Mouse (Mus musculus) embryo, embryonic 10.5 days (tissue): Measurements from ENCODE around the gene Sema3b.

ENCODE experiments used
- DNase-seq: peaks from one replicate; pipeline ENCODE4 v3.0.0-alpha.2; 2015; ENCODE audit warnings: low spot score

The Sema3b gene

GRCm38 (mm10) chr9:107633091-107633660 lies 24.1 kb upstream of the Sema3b start:
- peak; percentile 81 for DNase-seq

DNA sequence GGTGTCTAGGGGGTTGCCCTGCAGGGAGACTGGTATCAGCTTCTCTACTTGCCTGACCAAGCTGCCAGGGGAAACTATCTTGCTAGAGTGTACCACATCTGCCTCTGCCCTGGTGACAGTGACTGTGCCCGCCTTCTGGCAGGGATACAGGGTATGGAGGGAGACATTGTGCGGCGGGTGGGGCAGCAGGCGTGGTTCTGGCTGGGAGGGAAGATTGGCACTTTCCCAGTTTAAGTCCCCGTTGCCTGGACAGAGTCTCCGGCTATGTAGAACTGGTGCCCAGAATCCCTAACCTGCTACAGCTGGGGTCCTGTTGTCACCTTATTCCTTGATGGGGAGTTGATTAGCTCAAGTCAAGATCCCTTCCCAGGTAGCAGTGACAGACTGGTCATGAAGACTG lies 23.4 kb upstream of the Sema3b start:
- no peak for DNase-seq

- no peak for DNase-seq
These were observed 22.8 kb upstream of the Sema3b start for GRCm38 (mm10) chr9:107631861-107632260.

DNA sequence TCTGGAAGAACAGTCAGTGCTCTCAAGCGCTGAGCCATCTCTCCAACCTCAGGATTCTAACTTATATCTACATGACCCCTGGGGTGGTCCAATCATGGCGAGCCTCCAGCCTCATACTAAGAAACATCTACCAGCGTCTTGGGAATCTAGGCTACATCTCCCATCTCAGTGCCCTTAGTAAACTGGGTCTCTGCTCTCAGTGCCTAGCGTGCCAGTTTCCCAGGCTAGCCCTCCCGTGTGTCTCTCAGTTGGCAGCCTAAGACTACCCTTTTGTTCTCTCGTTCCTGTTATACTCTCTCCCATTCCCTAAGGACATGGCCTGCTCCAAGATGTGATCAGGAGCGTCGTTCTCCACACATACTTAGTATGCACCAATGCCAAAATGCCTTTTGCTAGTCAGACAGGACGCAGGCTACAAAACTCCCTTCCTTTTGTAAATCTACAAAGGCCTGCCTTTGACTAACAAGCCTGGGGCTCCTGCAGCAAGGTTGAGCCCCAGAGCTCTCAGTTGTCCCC lies 22.3 kb upstream of the Sema3b start:
- DNase-seq, result no peak

- peak; percentile 88 for DNase-seq
These were observed 21.5 kb upstream of the Sema3b start for GRCm38 (mm10) chr9:107630576-107630975.

GRCm38 (mm10) chr9:107629901-107630425 lies 20.9 kb upstream of the Sema3b start:
- peak; percentile 71 for DNase-seq

DNA sequence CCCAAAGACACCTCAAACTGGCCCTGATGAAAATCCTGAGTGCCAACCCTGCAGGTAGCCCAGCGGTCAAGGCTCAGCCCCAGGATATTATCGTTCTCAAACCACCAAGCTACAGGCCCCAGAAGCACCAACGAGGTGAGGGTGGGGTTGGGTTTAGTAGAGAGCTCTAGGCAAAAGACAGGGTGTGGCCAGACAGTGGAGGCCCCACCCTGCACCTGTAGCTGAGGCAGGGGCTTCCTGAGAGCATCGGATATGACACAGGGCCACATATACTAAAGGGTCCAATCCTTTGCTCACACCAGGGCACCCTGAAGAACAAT lies 20.3 kb upstream of the Sema3b start:
- no peak for DNase-seq

- DNase-seq, result peak; percentile 55
These were observed 19.8 kb upstream of the Sema3b start for GRCm38 (mm10) chr9:107628721-107629410.

DNA sequence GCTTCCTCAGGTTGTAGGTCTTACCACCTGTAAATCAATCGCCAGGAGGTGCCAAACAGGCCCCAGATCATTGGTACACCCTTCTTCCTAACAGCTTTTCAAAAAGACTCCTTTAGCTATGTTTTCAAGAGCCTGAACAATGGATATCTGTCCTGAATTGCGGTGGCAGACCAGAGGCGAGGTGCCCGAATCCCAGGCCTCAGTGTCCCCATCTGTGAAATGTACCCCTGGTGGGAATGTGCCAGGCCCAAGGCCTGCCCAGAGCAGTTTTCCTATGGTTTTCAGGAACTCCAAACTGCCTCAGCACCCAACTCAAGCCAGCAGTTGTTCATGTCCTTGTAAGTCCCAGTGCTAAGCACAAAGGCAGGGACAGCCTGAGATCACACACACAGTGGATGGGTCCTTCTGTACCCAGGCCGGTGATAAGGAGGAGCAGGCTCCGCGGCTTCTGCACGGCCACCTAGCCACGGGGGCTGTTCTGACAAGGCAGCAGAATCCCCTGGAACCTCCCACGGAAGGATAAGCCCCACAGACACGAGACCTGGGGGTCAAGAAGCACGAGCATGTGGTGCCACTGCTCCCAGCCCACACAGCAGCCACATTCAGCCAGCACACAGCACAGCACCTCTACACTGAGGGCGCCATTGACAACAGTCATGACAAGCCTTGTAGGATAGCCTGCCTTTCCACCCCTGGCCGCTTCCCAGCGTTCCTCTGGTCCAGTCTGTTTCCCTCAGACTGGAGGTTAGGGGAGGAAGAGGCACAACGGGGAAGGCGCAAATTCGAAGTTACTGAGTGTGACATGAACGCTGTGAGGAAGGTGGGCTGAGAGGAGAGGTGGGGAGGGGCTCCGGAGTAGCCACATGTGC lies 18.6 kb upstream of the Sema3b start:
- DNase-seq, result no peak

GRCm38 (mm10) chr9:107626844-107627277 lies 17.8 kb upstream of the Sema3b start:
- peak; percentile 98 for DNase-seq

GRCm38 (mm10) chr9:107626158-107626843 lies 17.3 kb upstream of the Sema3b start:
- DNase-seq, result no peak

DNA sequence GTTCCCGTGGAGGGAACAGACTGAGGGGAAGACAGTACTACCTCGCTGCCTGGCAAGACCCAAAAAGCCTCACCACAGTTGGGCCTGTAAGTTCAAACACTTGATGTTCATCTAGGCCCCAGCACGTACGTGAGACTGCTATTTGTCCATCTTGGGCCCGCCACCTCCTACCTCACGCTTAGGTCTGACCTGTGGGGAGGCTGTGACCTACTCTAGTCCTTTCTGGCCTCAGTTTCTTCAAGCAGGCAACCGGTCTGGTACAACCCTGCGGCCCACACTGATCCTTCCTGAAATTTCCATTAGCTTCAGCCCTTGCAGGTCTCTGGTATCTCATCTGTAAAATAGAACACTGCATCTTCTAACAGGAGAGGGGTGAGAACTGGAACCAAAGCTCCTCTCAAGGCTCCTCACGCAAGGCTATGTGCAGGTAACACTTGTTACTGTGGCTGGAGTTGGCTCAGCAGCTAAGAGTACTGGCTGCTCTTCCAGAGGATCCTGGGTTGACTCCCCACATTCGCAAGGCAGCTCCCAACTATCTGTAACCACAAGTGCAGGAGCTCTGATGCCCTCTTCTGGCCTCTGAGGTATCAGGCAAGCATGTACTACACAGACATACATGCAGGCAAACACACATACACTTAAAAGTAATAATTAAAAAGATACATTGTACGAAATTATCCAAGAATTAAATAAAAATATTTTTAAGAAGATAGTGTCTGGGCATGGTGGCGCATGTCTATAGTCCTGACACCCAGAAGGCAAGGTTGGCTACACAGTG lies 16.5 kb upstream of the Sema3b start:
- DNase-seq, result no peak

DNA sequence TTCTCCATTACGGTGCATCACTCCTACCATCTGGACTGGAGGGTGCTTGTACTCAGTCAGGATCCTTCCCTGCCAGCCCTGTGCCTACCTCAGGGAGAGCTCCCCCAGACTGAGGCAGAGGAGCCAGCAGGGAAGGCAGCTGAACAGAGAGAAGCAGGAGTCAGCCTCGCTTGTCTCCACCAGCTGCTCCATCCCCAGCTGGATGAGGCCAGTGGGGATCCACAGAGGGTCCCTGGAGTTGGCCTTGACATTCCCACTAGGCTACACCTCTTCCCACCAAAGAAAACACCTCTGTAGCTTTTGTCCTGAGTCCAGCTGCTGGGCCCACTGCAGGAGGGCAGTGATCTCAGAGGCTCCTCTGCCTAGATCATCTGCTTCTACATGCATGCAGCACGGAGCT lies 15.9 kb upstream of the Sema3b start:
- DNase-seq, result no peak

DNA sequence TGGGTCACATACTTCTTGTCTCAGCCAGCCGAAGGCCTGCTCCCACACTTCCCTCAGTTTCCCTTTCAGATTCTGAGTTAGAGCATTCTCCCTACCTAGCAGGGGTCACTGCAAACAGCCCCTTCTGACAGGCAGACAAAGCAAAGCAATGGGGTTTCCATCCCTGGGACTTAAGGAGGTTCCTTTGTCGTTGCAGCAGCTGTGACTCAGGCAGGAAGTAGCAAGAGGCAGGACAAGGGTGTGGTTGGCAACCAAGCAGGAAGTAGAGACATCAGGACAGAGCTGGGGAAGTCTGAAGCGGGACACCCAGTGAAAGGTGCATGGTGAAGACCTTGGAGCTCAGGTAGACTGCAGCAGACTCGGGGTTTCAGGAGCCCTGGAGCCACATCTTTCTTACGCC lies 15.5 kb upstream of the Sema3b start:
- no peak for DNase-seq

- no peak for DNase-seq
These were observed 11.9 kb upstream of the Sema3b start for GRCm38 (mm10) chr9:107620954-107621353.

DNA sequence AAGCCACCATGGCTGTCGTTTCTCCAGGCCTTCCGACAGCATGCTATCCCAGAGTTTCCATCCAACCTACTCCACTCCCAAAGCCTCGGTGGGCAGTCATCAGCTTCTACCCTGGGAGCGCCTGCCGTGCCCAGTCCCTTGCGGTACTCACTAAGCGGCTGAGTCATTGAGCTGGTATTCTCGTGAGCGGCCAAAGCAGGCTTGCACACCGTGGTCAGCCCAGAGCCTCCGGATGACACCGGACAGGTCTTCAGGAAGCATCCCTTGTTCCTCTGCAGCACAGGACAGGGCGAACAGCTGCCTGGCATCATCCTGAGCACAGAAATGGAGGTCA lies 10.5 kb upstream of the Sema3b start:
- no peak for DNase-seq

DNA sequence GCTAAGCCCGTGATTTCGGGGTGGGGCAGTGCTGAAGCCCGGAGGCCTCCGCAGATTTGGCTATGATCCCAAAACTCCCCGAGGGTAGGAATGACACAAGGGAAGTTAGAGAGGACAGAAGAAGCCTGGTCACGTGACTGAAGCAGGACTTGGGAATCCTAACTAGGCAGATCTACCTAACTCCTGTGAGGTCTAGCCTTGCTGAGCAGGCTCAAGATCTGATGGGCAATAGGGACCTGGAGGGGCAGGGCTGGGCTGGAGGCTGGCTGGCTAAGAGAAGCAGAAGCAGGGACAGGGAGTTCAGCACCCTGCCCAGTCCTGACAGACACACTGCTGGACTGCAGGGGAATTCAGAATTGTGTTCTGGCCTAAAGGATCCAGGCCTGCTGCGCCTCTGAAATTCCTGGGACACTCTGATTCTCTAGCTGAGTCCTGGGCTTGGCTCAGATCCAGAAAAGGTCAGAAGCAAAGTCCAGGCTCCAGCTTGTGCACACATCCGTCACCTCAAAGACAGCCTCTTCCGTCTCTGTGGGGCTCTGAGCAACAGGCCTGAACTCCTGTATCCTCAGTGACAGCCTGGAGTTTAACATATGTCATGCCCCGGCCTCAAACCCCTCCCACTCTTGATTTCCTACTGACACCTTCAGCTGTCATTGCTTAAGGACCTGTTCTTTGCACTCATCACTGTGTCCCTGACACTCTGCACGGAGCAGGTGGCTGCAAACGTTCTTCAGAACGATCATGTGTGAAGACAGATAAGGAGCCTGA lies 9.9 kb upstream of the Sema3b start:
- no peak for DNase-seq

- no peak for DNase-seq
These were observed 9.1 kb upstream of the Sema3b start for GRCm38 (mm10) chr9:107618098-107618497.

- no peak for DNase-seq
These were observed 8.4 kb upstream of the Sema3b start for GRCm38 (mm10) chr9:107617461-107617860.

DNA sequence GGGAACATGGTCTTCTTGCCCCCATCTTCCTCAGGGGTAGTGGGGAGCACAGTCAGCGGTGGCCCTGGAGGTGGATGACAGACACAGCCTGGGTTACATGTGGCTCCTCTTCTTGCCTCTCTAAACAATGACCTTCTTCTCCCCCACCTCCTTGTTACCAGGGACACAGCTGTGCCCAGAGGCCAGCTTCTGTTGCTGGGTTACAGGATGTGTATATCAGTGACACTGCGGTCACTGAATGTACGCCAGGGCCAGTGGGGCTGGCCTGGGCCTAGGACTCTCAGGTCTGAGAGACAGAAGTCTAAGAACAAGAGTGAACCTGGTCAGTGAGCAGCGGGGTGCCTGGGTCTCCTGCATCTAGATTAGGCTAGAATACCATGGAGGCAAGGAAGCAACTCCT lies 6.0 kb upstream of the Sema3b start:
- no peak for DNase-seq
